Comparison of ENCODE assay signal across 1 mouse cellular context in the genomic region with DNA sequence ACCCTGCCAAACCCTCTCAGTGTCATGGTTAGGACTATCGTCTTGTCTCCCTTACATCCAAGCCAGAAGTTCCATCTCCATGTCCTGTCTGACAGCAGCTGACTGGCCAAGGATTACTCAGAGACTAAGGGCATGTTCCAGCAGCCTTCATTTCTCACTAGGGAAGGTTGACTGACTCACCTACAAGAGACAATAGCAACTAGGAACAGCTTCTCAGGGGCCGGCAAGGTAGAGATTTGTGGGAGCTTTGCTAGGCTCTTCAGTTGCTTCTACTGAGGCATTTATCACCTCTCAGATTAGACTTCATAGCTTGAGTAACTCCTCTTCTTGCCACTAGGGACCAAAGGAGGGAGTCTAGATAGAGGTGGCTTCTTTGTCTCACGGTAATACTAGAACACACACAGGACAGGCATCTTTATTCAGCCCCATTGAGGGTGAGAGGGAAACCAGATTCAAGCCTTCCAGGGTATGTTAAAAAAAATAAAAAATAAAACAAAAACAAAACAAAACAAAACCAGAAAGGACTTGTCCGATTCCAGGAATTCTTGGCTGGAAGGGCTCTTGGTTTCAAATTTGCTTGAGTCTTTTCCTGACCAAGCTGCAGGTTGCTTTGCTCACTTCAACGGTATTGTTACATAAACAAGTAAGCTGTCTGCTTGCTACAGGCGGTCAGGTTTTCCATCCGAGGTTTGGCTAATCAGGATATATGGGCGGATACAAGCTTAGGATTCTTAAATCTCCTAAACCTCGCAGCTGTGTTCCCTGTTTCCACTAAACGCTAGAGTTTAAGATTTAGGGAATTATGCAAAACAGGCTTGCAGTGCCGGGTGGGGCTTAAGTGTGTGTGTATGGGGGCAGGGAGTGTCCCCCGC.
TF ChIP-seq lines count a peak whose summit lies in the region.

No protein-coding gene starts in this region.

TF ChIP-seq in CH12.LX, 34 proteins besides CTCF, POLR2A, EP300 and RAD21 (continued from another document):
- no peak for TF ChIP-seq KAT2A (IDR thresholded peaks at IDR 0.05; ENCODE audit: insufficient replicate concordance, low read length)
